Mouse (Mus musculus) myocyte (in vitro differentiated cells): Measurements from ENCODE around the gene Erich3. TPM values are rescaled to one million over a fixed set of nuclear protein-coding genes. Genes with fewer than 3 reads are reported as not detected.

Source experiments
- H3K27me3 ChIP-seq: one replicate; pipeline ENCODE4 v1.6.1; 2011; ENCODE audit not compliant: control insufficient read depth, insufficient read depth, insufficient read length
- H3K36me3 ChIP-seq: one replicate; pipeline ENCODE4 v1.6.1; 2011; ENCODE audit not compliant: control insufficient read depth, insufficient read depth
- H3K4me2 ChIP-seq: one replicate; pipeline ENCODE4 v1.6.1; 2011; ENCODE audit warnings: low read depth, control low read depth
- H3K4me3 ChIP-seq: one replicate; pipeline ENCODE4 v1.5.1; 2011; ENCODE audit warnings: mild to moderate bottlenecking, control low read depth, moderate library complexity
- H3K79me2 ChIP-seq: one replicate; pipeline ENCODE4 v1.6.1; 2011; ENCODE audit not compliant: control insufficient read depth, insufficient read depth
- H3ac ChIP-seq: one replicate; pipeline ENCODE4 v1.6.1; 2011; ENCODE audit not compliant: control insufficient read depth, insufficient read length
- CEBPB ChIP-seq: IDR thresholded peaks from 2 replicates; pipeline ENCODE4 v1.6.1; 2011; ENCODE audit warnings: mild to moderate bottlenecking, moderate library complexity; ENCODE audit not compliant: poor library complexity, insufficient read depth, severe bottlenecking
- E2F4 ChIP-seq: IDR thresholded peaks from one replicate; pipeline ENCODE4 v1.6.1; 2011; ENCODE audit warnings: mild to moderate bottlenecking, control low read depth, moderate library complexity; ENCODE audit not compliant: insufficient read depth
- MAX ChIP-seq: IDR thresholded peaks from one replicate; pipeline ENCODE4 v1.6.1; 2011; ENCODE audit warnings: low read depth, mild to moderate bottlenecking, control low read depth
- MYOD1 ChIP-seq, 3 experiments: IDR thresholded peaks; one replicate each; pipeline ENCODE4 v1.6.1; 2011; ENCODE audit warnings: control low read depth in 2 of 3, low read depth in 2 of 3, mild to moderate bottlenecking in 2 of 3, moderate library complexity in 1 of 3; ENCODE audit not compliant: insufficient read length in 2 of 3, control insufficient read depth in 1 of 3
- MYOG ChIP-seq, 3 experiments: IDR thresholded peaks; one replicate each; pipeline ENCODE4 v1.6.1; 2011; ENCODE audit warnings: control low read depth in 2 of 3, low read depth in 2 of 3, mild to moderate bottlenecking in 2 of 3; ENCODE audit not compliant: insufficient read length in 2 of 3, control insufficient read depth in 1 of 3, insufficient read depth in 1 of 3
- POLR2A ChIP-seq: IDR thresholded peaks from one replicate; pipeline ENCODE4 v1.6.1; 2011; ENCODE audit warnings: low read depth, mild to moderate bottlenecking, control low read depth, moderate library complexity; ENCODE audit not compliant: insufficient read length
- POLR2AphosphoS2 ChIP-seq: IDR thresholded peaks from one replicate; pipeline ENCODE4 v1.6.1; 2011; ENCODE audit warnings: low read depth, control low read depth; ENCODE audit not compliant: insufficient read length
- REST ChIP-seq: IDR thresholded peaks from one replicate; pipeline ENCODE4 v1.6.1; 2011; ENCODE audit warnings: mild to moderate bottlenecking, control low read depth, moderate library complexity; ENCODE audit not compliant: insufficient read depth, insufficient read length
- SRF ChIP-seq: IDR thresholded peaks from one replicate; pipeline ENCODE4 v1.6.1; 2011; ENCODE audit warnings: low read depth; ENCODE audit not compliant: control insufficient read depth, insufficient read length
- TCF12 ChIP-seq: IDR thresholded peaks from one replicate; pipeline ENCODE4 v1.6.1; 2011; ENCODE audit warnings: mild to moderate bottlenecking, control low read depth; ENCODE audit not compliant: poor library complexity, insufficient read depth, severe bottlenecking
- TCF3 ChIP-seq: IDR thresholded peaks from one replicate; pipeline ENCODE4 v1.6.1; 2011; ENCODE audit warnings: low read depth, control low read depth; ENCODE audit not compliant: insufficient read length
- USF1 ChIP-seq: IDR thresholded peaks from one replicate; pipeline ENCODE4 v1.6.1; 2011; ENCODE audit warnings: low read depth, mild to moderate bottlenecking, control low read depth, moderate library complexity
- polyA plus RNA-seq: library from polyadenylated mRNA; unstranded; fragments of >200 nt; fragmentation: generic; extraction: Trizol; gene quantifications from one replicate; pipeline ENCODE4 v1.2.1, GENCODE M21; 2012; ENCODE audit warnings: missing spikeins

Gene Erich3
- polyA plus RNA-seq, 1 experiment = not detected

GRCm38 (mm10) chr3:154683667-154684066 is 20.0 kb downstream of the Erich3 start:
- H3K36me3 ChIP-seq = no peaks in the 10 kb centered on the region

GRCm38 (mm10) chr3:154690260-154690659 is 26.6 kb downstream of the Erich3 start:
- no peak overlapping the region for H3K4me2 ChIP-seq
- H3K27me3 ChIP-seq = no peaks in the 10 kb centered on the region
- no peak overlapping the region for H3ac ChIP-seq
- H3K4me3 ChIP-seq = no peak overlapping the region
- no peak for TF ChIP-seq SRF
- TF ChIP-seq USF1 = no peak
- no peak for TF ChIP-seq MYOG (IDR thresholded peaks at IDR 0.05; ENCODE audit: control insufficient read depth in 1 of 3, insufficient read depth in 1 of 3, insufficient read length in 2 of 3, low read depth in 2 of 3)
- no peak for TF ChIP-seq TCF12
- no peaks in the 10 kb centered on the region for H3K79me2 ChIP-seq
- no peaks in the 10 kb centered on the region for H3K36me3 ChIP-seq

More at GRCm38 (mm10) chr3:154683667-154684066, 20.0 kb downstream of the Erich3 start:
- no peak overlapping the region for H3ac ChIP-seq
- H3K4me3 ChIP-seq = no peak overlapping the region
- no peaks in the 10 kb centered on the region for H3K27me3 ChIP-seq
- H3K79me2 ChIP-seq = no peaks in the 10 kb centered on the region
- H3K4me2 ChIP-seq = no peak overlapping the region
- TF ChIP-seq TCF12 (no peak), CEBPB (no peak), MYOG (IDR thresholded peaks at IDR 0.05; ENCODE audit: control insufficient read depth in 1 of 3, insufficient read depth in 1 of 3, insufficient read length in 2 of 3, low read depth in 2 of 3) (no peak), E2F4 (no peak), REST (no peak), POLR2A (no peak), USF1 (no peak), MYOD1 (IDR thresholded peaks at IDR 0.05; ENCODE audit: control insufficient read depth in 1 of 3, insufficient read length in 2 of 3, low read depth in 2 of 3) (no peak), TCF3 (no peak)

GRCm38 (mm10) chr3:154691897-154692571 is 28.4 kb downstream of the Erich3 start:
- Histone ChIP-seq H3K36me3 (no peaks in the 10 kb centered on the region), H3K4me3 (no peak overlapping the region), H3K4me2 (peak overlapping the region; percentile 69), H3K79me2 (no peaks in the 10 kb centered on the region), H3ac (no peak overlapping the region), H3K27me3 (no peaks in the 10 kb centered on the region)
- TF ChIP-seq SRF = no peak
- peak in 1 of 3 experiments; percentile 44 for TF ChIP-seq MYOG (IDR thresholded peaks at IDR 0.05; ENCODE audit: control insufficient read depth in 1 of 3, insufficient read depth in 1 of 3, insufficient read length in 2 of 3, low read depth in 2 of 3)
- TF ChIP-seq CEBPB = no peak
- no peak for TF ChIP-seq TCF12
- TF ChIP-seq E2F4 = no peak
- TF ChIP-seq MYOD1 (IDR thresholded peaks at IDR 0.05; ENCODE audit: control insufficient read depth in 1 of 3, insufficient read length in 2 of 3, low read depth in 2 of 3) = peak in 1 of 3 experiments; percentile 34

- Histone ChIP-seq H3K79me2 (no peaks in the 10 kb centered on the region), H3K4me3 (no peak overlapping the region), H3K36me3 (no peaks in the 10 kb centered on the region), H3K27me3 (no peaks in the 10 kb centered on the region), H3K4me2 (peak overlapping the region; percentile 69), H3ac (no peak overlapping the region)
- TF ChIP-seq TCF3 (no peak), POLR2A (no peak), CEBPB (no peak), E2F4 (no peak), TCF12 (no peak)
Observed at GRCm38 (mm10) chr3:154692572-154692922, 28.9 kb downstream of the Erich3 start.

- TF ChIP-seq POLR2AphosphoS2 (no peak), REST (no peak), POLR2A (no peak), MAX (no peak), TCF3 (no peak), MYOG (IDR thresholded peaks at IDR 0.05; ENCODE audit: control insufficient read depth in 1 of 3, insufficient read depth in 1 of 3, insufficient read length in 2 of 3, low read depth in 2 of 3) (no peak), CEBPB (no peak), USF1 (no peak), TCF12 (no peak), SRF (no peak), MYOD1 (IDR thresholded peaks at IDR 0.05; ENCODE audit: control insufficient read depth in 1 of 3, insufficient read length in 2 of 3, low read depth in 2 of 3) (no peak), E2F4 (no peak)
- Histone ChIP-seq H3K36me3 (no peaks in the 10 kb centered on the region), H3K4me2 (no peak overlapping the region), H3K4me3 (no peak overlapping the region), H3K27me3 (no peaks in the 10 kb centered on the region), H3ac (no peak overlapping the region), H3K79me2 (no peaks in the 10 kb centered on the region)
Observed at GRCm38 (mm10) chr3:154693902-154694301, 30.2 kb downstream of the Erich3 start.
